ENCODE assay signal across 11 mouse cellular contexts in genomic region chr12:39974977-39975583, GRCm38 (mm10).
A peak's percentile ranks its signal among the peaks of the same experiment; 100 is the strongest.
DNase-seq lines count a peak whose midpoint lies in the region; ATAC-seq and TF ChIP-seq lines count a peak whose summit lies in the region.
"Had no signal": no experiment of that assay in that cellular context is flagged by ENCODE, and none has a peak within 500 bp of the region (broad histone marks: within the 10 kb centered on the region; RNA-seq: fewer than 3 reads in every experiment).

No protein-coding gene starts in this region.

- H3K9me3 ChIP-seq in forebrain, embryonic 16.5 days (ENCODE audit: control insufficient read depth, low read length), result no peaks in the 10 kb centered on the region
- H3K9me3 ChIP-seq in intestine, embryonic 14.5 days (ENCODE audit: control insufficient read depth, low read length), result no peaks in the 10 kb centered on the region
- H3K9me3 ChIP-seq in midbrain, postnatal 0 days (ENCODE audit: low read length), result no peaks in the 10 kb centered on the region
- H3K9me3 ChIP-seq: embryonic facial prominence, embryonic 13.5 days; limb, embryonic 13.5 days had no signal

- ATAC-seq in forebrain, embryonic 16.5 days, result peak; percentile 32; the same call in 1 of the 2 replicates
- peak; percentile 61; the same call in 1 of the 2 replicates for ATAC-seq in intestine, embryonic 14.5 days (replicated peaks; ENCODE audit: low FRiP score, low TSS enrichment, low read depth)
- ATAC-seq in midbrain, postnatal 0 days (ENCODE audit: low FRiP score), result peak; percentile 59; the same call in 1 of the 2 replicates
- no peak for ATAC-seq in granulocyte monocyte progenitor cell, adult 5-6 weeks (replicated peaks; ENCODE audit: poor library complexity, severe bottlenecking)

- H3K9ac ChIP-seq in forebrain, embryonic 16.5 days (replicated peaks; ENCODE audit: low read depth, low read length), result no peak overlapping the region
- H3K9ac ChIP-seq in intestine, embryonic 14.5 days (ENCODE audit: low read length), result no peak overlapping the region
- no peak overlapping the region for H3K9ac ChIP-seq in midbrain, postnatal 0 days (replicated peaks; ENCODE audit: low read length, poor library complexity, severe bottlenecking)
- H3K9ac ChIP-seq: embryonic facial prominence, embryonic 13.5 days; limb, embryonic 13.5 days had no signal

- peaks cover 12% of the 10 kb centered on the region for H3K4me1 ChIP-seq in forebrain, embryonic 16.5 days (replicated peaks; ENCODE audit: control insufficient read depth, insufficient read depth, low read length)
- peaks cover 10% of the 10 kb centered on the region; the same call in 1 of the 2 replicates for H3K4me1 ChIP-seq in intestine, embryonic 14.5 days (replicated peaks; ENCODE audit: control insufficient read depth, insufficient read depth, low read length)
- H3K4me1 ChIP-seq in midbrain, postnatal 0 days (ENCODE audit: insufficient read depth, low read length), result 0 out of 2 replicates have a peak, but pooled peaks cover 3% of the 10 kb centered on the region

- DNase-seq in embryo, embryonic 10 days (ENCODE audit: low spot score), result peak; percentile 17
- DNase-seq in intestine, embryonic 14.5 days (ENCODE audit: low spot score), result no peak
- no peak for DNase-seq in midbrain, postnatal 0 days (ENCODE audit: low spot score)
- no peak for DNase-seq in gastrocnemius, postnatal 36 days
- DNase-seq in layer of hippocampus, adult 9-11 months, result no peak
- DNase-seq in natural killer cell, adult 2 months (ENCODE audit: low spot score in 2 of 2), result no peak
- DNase-seq: kidney, postnatal 36 days had no signal

- no peaks in the 10 kb centered on the region for H3K36me3 ChIP-seq in forebrain, embryonic 16.5 days (ENCODE audit: control insufficient read depth, insufficient read depth)
- no peaks in the 10 kb centered on the region for H3K36me3 ChIP-seq in intestine, embryonic 14.5 days (ENCODE audit: control insufficient read depth, insufficient read depth, low read length)
- H3K36me3 ChIP-seq in midbrain, postnatal 0 days (ENCODE audit: insufficient read depth, low read length), result no peaks in the 10 kb centered on the region
- H3K36me3 ChIP-seq: embryonic facial prominence, embryonic 13.5 days; limb, embryonic 13.5 days had no signal

- H3K27ac ChIP-seq in forebrain, embryonic 16.5 days (ENCODE audit: low read length), result peak overlapping the region; percentile 51; the same call in 1 of the 2 replicates
- no peak overlapping the region for H3K27ac ChIP-seq in intestine, embryonic 14.5 days (ENCODE audit: low read depth)
- peak overlapping the region; percentile 64 for H3K27ac ChIP-seq in midbrain, postnatal 0 days (ENCODE audit: low read depth, low read length)
- H3K27ac ChIP-seq: embryonic facial prominence, embryonic 13.5 days; limb, embryonic 13.5 days had no signal

- 22% methylated on average over 4 of the region's 4 CpGs for WGBS in forebrain, embryonic 16.5 days
- 22% methylated on average over 4 of the region's 4 CpGs for WGBS in intestine, embryonic 14.5 days
- 7% methylated on average over 4 of the region's 4 CpGs for WGBS in midbrain, postnatal 0 days

- H3K4me2 ChIP-seq in forebrain, embryonic 16.5 days (ENCODE audit: low read length), result no peak overlapping the region
- H3K4me2 ChIP-seq in intestine, embryonic 14.5 days (ENCODE audit: low read length), result no peak overlapping the region
- no peak overlapping the region for H3K4me2 ChIP-seq in midbrain, postnatal 0 days (ENCODE audit: low read depth, low read length, poor library complexity, severe bottlenecking)
- H3K4me2 ChIP-seq: embryonic facial prominence, embryonic 13.5 days; limb, embryonic 13.5 days had no signal

- intact Hi-C loops in gastrocnemius, postnatal 36 days (cut with DNase I), result no loop called here

- no peak for TF ChIP-seq CTCF in midbrain, postnatal 0 days (IDR thresholded peaks at IDR 0.05)

- no peaks in the 10 kb centered on the region for H3K27me3 ChIP-seq in forebrain, embryonic 16.5 days (replicated peaks; ENCODE audit: control insufficient read depth, insufficient read depth, low read length)
- no peaks in the 10 kb centered on the region for H3K27me3 ChIP-seq in intestine, embryonic 14.5 days (replicated peaks; ENCODE audit: control insufficient read depth, insufficient read depth, low read length)
- H3K27me3 ChIP-seq in midbrain, postnatal 0 days (ENCODE audit: insufficient read depth, low read length), result no peaks in the 10 kb centered on the region
- H3K27me3 ChIP-seq: embryonic facial prominence, embryonic 13.5 days; limb, embryonic 13.5 days had no signal

- no peak overlapping the region for H3K4me3 ChIP-seq in forebrain, embryonic 16.5 days (replicated peaks; ENCODE audit: low read length)
- no peak overlapping the region for H3K4me3 ChIP-seq in intestine, embryonic 14.5 days (ENCODE audit: low read depth, low read length)
- H3K4me3 ChIP-seq in midbrain, postnatal 0 days (ENCODE audit: low read depth, low read length), result no peak overlapping the region
- H3K4me3 ChIP-seq: embryonic facial prominence, embryonic 13.5 days; limb, embryonic 13.5 days had no signal
